Mouse (Mus musculus) granulocyte monocyte progenitor cell, adult 5-6 weeks (primary cell): ENCODE results near the gene Atp8a2. TPM values are rescaled to one million over a fixed set of nuclear protein-coding genes. Genes with fewer than 3 reads are reported as not detected.
A peak's percentile ranks its signal among the peaks of the same experiment; 100 is the strongest.

Source experiments
- ATAC-seq: replicated peaks from 2 replicates; pipeline ENCODE4 v1.8.0; 2016; ENCODE audit warnings: mild to moderate bottlenecking, moderate TSS enrichment, inconsistent platforms; ENCODE audit not compliant: poor library complexity, severe bottlenecking
- total RNA-seq, 2 experiments: library from RNA; stranded (forward) in 1 of 2; stranded (reverse) in 1 of 2; fragments of 200-712, 200-1000 nt in 1 of 2; fragments of >200 nt in 1 of 2; fragmentation: Nextera tagmentation in 1 of 2; gene quantifications; 2 replicates each; pipeline ENCODE4 v1.2.3; 2014 to 2017

Gene Atp8a2
- total RNA-seq, 2 experiments from 2014 or later, result 0.21 to 1.3 TPM

- ATAC-seq, result no peak
Measured at GRCm38 (mm10) chr14:59807528-59808300, 389.3 kb downstream of the Atp8a2 start.

DNA sequence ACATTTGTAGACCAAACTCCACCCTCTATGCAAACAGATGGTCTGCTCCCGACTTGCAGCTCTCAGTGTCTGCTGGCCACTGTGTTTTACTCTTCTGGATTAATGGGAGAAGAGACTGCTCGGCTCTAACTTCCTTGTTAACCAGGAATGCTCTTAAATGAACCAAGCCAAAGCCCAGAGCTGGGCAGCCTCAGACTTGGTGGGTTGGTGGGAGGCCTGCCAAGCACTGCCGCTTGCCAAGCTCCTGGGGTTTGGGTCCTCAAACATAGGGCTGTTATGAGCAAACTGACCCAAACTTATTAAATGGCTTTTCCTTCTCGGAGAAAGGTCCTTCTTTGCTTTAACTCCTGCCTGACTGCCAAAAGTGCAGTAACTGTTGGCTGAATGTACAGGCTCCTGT, 390.1 kb downstream of the Atp8a2 start:
- ATAC-seq, result no peak

DNA sequence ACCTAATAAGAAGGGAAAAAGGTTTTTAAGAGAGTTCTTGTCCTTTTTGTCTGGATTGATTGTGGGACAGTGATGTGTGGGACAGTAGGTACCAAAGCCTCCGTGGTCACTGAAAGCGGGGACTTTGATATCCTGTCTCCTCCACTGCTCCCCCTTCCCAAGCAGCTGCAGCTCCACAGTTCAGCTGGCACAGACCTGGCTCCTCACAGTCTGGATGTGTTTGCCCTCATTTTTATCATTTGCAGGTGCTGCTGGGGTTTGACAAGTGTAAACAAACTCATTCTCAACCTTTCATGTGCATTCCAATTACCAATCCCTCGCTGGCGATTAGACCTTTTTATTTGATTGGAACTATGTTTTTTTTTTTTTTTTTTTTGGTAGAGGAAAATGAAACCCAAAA, 390.8 kb downstream of the Atp8a2 start:
- ATAC-seq, result no peak

DNA sequence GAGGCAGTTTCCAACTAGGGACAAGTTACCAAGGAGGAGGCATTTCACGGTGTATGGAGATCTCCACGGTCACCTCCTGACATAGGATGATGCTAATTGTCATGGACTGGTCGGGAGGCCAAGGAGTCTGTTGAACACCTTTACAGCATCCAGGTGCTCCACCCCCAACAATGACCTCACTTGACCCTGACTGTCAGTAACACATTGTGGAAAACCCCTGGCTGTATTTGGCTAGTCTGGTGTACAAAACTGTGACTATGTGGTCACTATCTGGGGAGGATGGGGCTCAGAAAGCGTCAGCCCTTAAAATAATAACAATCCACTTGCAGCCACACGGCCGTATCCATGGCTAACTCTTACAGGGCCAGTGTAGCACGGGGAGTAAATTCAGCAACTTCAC, 391.3 kb downstream of the Atp8a2 start:
- ATAC-seq, result no peak

DNA sequence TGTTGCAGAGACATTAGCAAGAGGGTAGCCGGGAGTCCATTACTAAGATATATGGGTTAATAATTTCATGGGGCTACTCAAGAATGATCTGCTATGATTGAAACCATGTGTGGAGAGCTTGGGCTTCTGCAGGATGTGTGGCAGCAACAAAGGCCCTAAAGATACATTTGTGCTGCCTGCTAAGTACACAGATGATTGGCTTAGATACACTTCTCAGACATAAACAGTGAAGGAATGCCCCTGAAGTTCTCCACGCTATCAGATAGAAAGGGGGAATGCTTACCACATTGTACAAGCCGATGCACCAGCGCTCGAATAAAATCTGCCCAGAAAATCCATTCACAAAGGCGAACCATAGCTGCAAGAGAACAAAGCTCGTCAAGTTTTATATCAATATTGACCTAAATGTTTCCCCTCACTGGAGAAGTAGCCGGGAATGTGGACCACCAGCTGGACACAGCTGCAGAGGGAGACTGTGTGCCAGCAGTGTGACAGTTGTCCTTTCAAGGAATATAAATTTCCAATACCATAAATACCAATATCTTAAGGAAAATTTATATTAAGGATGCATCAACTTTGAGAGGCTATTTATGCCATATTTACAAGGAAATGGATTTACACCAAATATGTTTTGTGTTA, 394.9 kb downstream of the Atp8a2 start:
- no peak for ATAC-seq

DNA sequence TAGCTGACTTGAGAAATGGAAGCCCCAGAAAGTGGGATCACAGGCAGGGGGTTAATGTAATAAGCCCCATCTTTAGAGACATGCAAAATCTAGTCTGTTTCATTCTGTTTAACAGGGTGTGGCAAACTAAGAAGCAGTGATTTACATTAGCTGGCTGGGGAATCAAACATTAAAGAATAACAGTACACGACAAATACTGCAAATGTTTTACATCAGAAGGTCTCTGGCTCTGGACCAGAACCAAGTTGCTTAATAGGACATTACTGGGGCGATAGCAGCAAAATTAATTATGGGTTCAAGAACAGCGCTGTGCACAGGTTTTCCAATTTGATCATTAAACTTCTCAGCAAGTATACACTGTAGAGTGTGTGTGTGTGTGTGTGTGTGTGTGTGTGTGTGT, 397.5 kb downstream of the Atp8a2 start:
- ATAC-seq, result no peak

DNA sequence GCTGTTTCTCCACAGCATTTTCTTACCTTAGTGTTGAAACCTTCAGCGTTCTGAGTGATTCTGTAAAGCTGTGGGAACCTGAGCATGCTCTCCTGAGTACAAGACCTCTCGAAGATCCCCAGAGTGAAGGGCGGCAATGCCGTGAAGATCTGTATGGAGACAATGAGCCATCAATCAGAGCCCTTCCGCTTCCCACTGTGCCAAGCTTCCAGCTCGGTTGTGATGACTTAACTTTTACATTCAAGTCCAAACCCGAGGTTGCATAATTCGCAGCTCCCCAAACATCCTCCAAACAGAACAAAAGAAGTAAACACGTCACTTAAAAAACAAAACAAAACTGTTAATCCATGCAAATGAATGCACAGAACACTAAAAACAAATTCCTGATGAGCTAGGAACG, 403.1 kb downstream of the Atp8a2 start:
- ATAC-seq, result no peak

- ATAC-seq, result no peak
Measured at GRCm38 (mm10) chr14:59783348-59784341, 413.3 kb downstream of the Atp8a2 start.

DNA sequence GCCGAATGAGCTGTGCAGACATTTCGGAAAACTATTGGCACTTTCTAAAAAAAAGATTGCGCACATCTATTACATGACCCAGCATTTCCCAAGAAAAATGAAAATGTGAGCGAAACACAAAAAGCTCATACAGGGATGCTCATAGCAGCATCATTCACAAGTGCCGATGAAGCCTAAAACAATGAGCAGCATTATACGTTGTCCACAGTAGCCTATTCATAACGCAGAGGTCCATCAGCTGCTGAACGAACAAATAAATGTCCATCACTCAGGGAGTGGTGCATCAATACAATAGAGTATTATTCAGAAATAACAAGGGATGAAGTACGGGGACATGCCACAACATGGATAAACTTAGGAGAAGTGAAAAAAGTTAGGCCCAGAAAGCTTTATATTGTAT, 416.6 kb downstream of the Atp8a2 start:
- ATAC-seq, result no peak

GRCm38 (mm10) chr14:59762227-59762626, 434.8 kb downstream of the Atp8a2 start:
- ATAC-seq, result peak; percentile 77

DNA sequence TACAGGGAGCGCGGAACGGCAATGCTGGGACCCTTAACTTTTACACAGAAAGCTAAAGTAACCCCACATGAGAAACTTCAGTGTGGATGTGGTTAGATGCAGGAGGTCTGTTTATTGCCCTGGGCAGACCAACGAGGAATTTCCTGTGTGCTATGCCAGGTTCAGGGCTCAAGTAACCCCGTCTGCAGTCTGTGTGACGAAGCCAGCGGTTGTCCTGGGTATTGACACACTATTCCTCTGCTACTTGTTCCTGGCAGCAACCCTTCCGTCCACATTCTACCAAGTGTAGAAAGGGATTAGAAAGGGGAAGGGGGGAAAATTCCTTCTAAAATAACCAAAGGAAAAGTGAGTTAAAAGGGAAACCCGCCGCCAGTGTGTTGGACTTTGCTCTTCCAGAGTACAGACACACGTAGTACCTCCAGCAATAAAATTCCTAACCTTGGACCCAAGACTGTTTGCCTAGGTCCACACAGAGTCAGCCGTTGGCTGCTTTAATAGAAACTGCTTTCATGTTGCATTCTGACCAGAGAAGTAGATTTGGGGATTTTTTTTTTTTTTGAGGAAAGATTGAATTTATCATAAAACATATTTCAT, 437.0 kb downstream of the Atp8a2 start:
- no peak; the same call in 1 of the 2 replicates for ATAC-seq

DNA sequence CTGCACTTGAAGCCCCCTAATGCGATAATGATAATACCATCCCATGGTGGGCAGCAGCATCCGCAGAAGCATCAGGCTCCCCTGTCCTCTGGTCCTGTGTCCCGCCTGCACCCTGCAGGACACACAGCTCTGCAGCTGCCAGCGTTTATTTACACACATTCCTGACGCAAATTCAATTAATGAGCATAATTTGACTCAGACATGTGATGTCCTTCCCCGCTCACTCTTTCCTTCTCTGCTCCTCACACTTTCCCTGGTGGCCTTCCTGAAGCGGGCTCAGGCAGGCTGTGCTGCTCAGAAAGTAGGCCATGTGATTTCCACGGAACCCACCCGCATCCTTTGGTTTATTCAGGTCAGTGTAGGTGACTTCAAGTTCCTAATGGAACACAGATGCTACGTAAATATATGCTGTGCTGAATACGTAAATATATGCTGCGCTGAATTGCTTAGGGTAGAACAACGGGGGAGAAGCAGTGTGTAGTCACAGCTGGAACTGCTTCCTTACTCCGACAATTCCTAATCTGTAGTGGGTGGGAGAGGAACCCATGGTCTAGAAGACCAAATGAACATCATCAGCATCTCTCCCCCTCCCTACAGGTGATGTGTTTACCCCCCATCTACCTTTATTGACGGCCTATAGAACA, 437.7 kb downstream of the Atp8a2 start:
- ATAC-seq, result no peak

GRCm38 (mm10) chr14:59752401-59752800, 444.6 kb downstream of the Atp8a2 start:
- no peak for ATAC-seq

- no peak for ATAC-seq
Measured at GRCm38 (mm10) chr14:59750005-59750404, 447.0 kb downstream of the Atp8a2 start.

DNA sequence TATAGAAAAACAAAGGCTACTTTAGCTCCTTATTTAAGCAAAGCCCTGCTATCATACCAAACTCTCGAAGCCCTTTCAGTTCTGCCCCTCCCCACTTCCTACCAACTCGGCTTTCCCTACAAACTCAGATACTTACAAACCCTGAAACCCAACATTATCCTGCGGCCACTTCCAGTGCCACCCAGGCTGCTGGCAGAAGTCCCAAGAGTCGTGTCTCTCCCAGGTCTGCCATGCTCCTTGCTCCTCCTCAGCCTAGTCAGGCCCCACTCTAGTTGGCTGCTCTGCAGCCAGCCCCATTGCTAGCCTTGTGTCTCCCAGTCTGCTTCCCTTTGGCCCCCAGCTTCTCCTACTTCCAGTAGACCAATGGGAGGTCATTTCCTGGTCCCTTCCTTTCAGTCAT, 451.3 kb downstream of the Atp8a2 start:
- no peak for ATAC-seq

GRCm38 (mm10) chr14:59741752-59742151, 455.2 kb downstream of the Atp8a2 start:
- ATAC-seq, result no peak

GRCm38 (mm10) chr14:59739446-59739845, 457.5 kb downstream of the Atp8a2 start:
- no peak for ATAC-seq

GRCm38 (mm10) chr14:59737734-59738294, 459.2 kb downstream of the Atp8a2 start:
- ATAC-seq, result no peak

DNA sequence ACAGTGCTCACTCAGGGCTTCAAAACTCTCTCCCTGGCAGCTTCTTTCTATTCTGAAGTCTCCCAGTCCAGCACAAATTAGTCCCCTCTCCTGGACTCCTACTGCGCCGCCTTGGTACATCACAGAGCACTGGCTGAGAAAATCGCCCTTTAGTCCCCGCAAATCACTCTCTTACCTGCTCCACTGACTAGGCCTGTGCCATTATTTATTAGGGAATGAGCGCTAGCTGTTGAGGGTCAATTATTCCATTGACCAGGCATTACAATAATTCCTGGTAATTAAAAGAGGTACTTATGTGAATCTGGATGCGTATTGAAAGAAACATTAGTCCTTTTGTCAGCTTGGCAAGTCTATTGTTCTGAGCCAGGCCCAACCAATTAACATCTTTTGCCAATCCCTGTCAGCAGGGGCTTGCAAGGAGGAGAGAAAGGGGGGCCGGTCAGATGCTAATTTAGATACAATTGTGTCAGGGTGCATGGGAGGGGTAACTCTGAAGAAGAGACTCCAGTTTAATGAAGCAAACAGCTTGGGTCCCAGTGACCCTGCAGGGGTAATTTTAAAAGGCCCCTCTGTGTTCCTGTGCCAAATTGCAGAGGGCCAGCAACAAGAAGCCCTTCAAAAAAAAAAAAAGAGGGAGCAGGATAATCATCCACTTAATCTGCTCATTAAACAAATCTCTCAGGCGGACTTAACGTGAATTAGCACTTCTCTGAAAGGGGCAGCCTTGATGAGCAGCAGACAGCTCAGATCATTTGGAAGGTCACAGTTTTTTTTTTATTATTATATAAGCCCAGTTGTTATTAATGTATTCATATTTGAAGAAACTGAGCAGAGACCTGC, 459.9 kb downstream of the Atp8a2 start:
- ATAC-seq, result no peak
